ENCODE assay signal across 14 mouse cellular contexts in genomic region chr13:47183771-47184170, GRCm38 (mm10).
DNase-seq lines count a peak whose midpoint lies in the region; ATAC-seq lines count a peak whose summit lies in the region.
"Had no signal": no experiment of that assay in that cellular context is flagged by ENCODE, and none has a peak within 500 bp of the region (broad histone marks: within the 10 kb centered on the region; RNA-seq: fewer than 3 reads in every experiment).

No protein-coding gene starts in this region.

- no peaks in the 10 kb centered on the region for H3K9me3 ChIP-seq in heart, embryonic 13.5 days
- H3K9me3 ChIP-seq: embryonic facial prominence, embryonic 10.5 days; liver, embryonic 13.5 days had no signal

- DNase-seq in heart, postnatal 14 days = no peak
- peak; percentile 35 to 42 for DNase-seq in right cerebral cortex, adult 2 months (ENCODE audit: low spot score in 2 of 2)
- no peak for DNase-seq in right cerebral cortex, postnatal 4 days
- peak; percentile 32 to 85 for DNase-seq in left cerebral cortex, postnatal 25 days (ENCODE audit: low spot score in 2 of 2)
- DNase-seq in testis, postnatal 10 days (ENCODE audit: low spot score) = no peak
- DNase-seq: cerebellum, adult 9-11 months; liver, embryonic 13.5 days; lung, postnatal 4 days had no signal

- H3K4me1 ChIP-seq in heart, embryonic 13.5 days = peaks cover 20% of the 10 kb centered on the region

- ATAC-seq in heart, embryonic 13.5 days (ENCODE audit: extremely low read depth, insufficient number of reproducible peaks, low FRiP score, low TSS enrichment) = no peak
- ATAC-seq in monocyte, adult 5-6 weeks (replicated peaks; ENCODE audit: insufficient number of reproducible peaks, low FRiP score, low TSS enrichment, poor library complexity, severe bottlenecking) = no peak
- ATAC-seq: Patski had no signal

- H3K36me3 ChIP-seq in heart, embryonic 13.5 days = no peaks in the 10 kb centered on the region
- H3K36me3 ChIP-seq: embryonic facial prominence, embryonic 10.5 days; liver, embryonic 13.5 days had no signal

- H3K27me3 ChIP-seq in heart, embryonic 13.5 days (replicated peaks) = no peaks in the 10 kb centered on the region
- H3K27me3 ChIP-seq: CH12.LX; liver, embryonic 13.5 days; Patski had no signal

- no peak overlapping the region for H3K4me3 ChIP-seq in heart, embryonic 13.5 days
- H3K4me3 ChIP-seq: embryonic facial prominence, embryonic 10.5 days; liver, embryonic 13.5 days had no signal

- WGBS in heart, embryonic 13.5 days = 46% methylated on average over 9 of the region's 9 CpGs

- H3K4me2 ChIP-seq in heart, embryonic 13.5 days = peak overlapping the region; percentile 8; the same call in 1 of the 2 replicates
- H3K4me2 ChIP-seq: liver, embryonic 13.5 days had no signal

- intact Hi-C loops in heart, postnatal 14 days (cut with DNase I) = no loop called here
- intact Hi-C loops in left cerebral cortex, postnatal 25 days (cut with DNase I) = no loop called here

- H3K9ac ChIP-seq in heart, embryonic 13.5 days = no peak overlapping the region; the same call in 1 of the 2 replicates
- H3K9ac ChIP-seq: liver, embryonic 13.5 days had no signal

- H3K27ac ChIP-seq in heart, embryonic 13.5 days (replicated peaks) = peak overlapping the region; percentile 26
- H3K27ac ChIP-seq: embryonic facial prominence, embryonic 10.5 days; kidney, postnatal 0 days; liver, embryonic 13.5 days had no signal

Comparison
In these comparisons a context has a peak if more than half of its experiments do, and no peak if none do; other contexts are left out.
1. DNase-seq: peak in right cerebral cortex, adult 2 months (2 of 2) and left cerebral cortex, postnatal 25 days (2 of 2); none in heart, postnatal 14 days (0 of 2), right cerebral cortex, postnatal 4 days (single experiment) and testis, postnatal 10 days (single experiment).